Mouse (Mus musculus) hindbrain, embryonic 12.5 days (tissue): ENCODE data around the gene Man2a1. TPM values are rescaled to one million over a fixed set of nuclear protein-coding genes. Genes with fewer than 3 reads are reported as not detected.

Experiments
- ATAC-seq: fragments of 200-750 bp; cut with Nextera tagmentation; 2 replicates; pipeline ENCODE4 v1.8.0; 2017; ENCODE audit warnings: moderate TSS enrichment; ENCODE audit not compliant: low FRiP score
- H3K27ac ChIP-seq: fragments of 300-500 bp; sonication (generic); 2 replicates; pipeline ENCODE4 v1.5.1; 2016; ENCODE audit warnings: mild to moderate bottlenecking
- H3K27me3 ChIP-seq: fragments of 300-500 bp; sonication (generic); 2 replicates; pipeline ENCODE4 v1.6.1; 2016; ENCODE audit warnings: mild to moderate bottlenecking
- H3K36me3 ChIP-seq: fragments of 300-500 bp; sonication (generic); 2 replicates; pipeline ENCODE4 v1.6.1; 2016; ENCODE audit warnings: mild to moderate bottlenecking
- H3K4me1 ChIP-seq: fragments of 300-500 bp; sonication (generic); 2 replicates; pipeline ENCODE4 v1.6.1; 2016
- H3K4me2 ChIP-seq: fragments of 300-500 bp; sonication (generic); replicated peaks from 2 replicates; pipeline ENCODE4 v1.6.1; 2016; ENCODE audit warnings: mild to moderate bottlenecking
- H3K4me3 ChIP-seq: fragments of 300-500 bp; sonication (generic); 2 replicates; pipeline ENCODE4 v1.5.1; 2016; ENCODE audit warnings: mild to moderate bottlenecking
- H3K9ac ChIP-seq: fragments of 300-500 bp; sonication (generic); 2 replicates; pipeline ENCODE4 v1.6.1; 2016; ENCODE audit warnings: mild to moderate bottlenecking, moderate library complexity
- H3K9me3 ChIP-seq: fragments of 300-500 bp; sonication (generic); replicated peaks from 2 replicates; pipeline ENCODE4 v1.6.1; 2016; ENCODE audit warnings: mild to moderate bottlenecking
- WGBS: fragments of 180-500 bp; shearing (Covaris S2); methylation state at CpG from one replicate; pipeline ENCODE4 v1.1.7; 2016; 5-methylcytosine and 5-hydroxymethylcytosine counted together
- polyA plus RNA-seq: library from polyadenylated mRNA; unstranded; fragments of >200 nt; fragmentation: Nextera tagmentation; extraction: Ambion mirVana; gene quantifications from 2 replicates; pipeline ENCODE4 v1.2.1, GENCODE M21; 2016

Man2a1 gene
- 6.5 and 7.9 TPM in 2 replicates for polyA plus RNA-seq

DNA sequence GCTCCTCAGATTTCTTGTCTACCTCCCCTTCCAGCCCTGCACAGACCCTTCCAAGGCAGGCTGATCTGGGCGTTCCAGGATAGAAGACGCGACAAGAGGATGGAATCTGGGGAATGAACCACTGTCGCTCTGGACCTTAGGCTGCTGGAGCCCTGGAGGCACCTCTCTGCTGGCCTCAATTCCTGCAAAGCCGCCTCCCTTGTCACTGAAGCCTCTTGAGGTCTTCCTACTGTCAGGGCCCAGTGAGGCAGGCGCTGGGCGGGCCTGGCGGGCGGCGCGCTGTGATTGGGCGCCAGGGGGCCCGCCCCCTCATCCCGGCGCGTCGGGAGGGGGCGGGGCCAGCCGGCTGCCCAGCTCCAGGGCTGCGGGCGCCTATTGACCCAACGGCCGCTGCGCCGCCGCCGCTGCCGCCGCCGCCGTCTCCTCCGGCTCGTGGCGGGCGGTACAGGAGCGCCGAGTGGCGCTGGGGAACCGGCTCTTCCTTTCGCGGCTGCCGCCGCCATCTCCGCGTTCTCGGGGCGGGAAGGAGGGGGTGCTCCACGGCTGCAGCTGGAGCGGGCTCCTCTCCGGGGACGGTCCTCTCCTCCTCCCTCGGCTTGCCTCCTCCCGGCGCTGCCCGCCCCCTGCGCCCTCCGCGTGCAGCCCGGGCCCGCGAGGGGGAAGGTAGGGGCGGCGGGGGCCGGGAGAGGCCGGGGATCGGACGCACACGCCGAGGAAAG, at the start of gene Man2a1:
Gene Man2a1, plus strand, starts transcription at position 365 of the 719 bp plus-strand sequence.
- ATAC-seq, result peak; percentile 96
- peak within 1 kb of the TSS; percentile 92 for H3K9ac ChIP-seq
- no peaks in the 10 kb centered on the region for H3K36me3 ChIP-seq
- WGBS, result 0% methylated on average over 30 of the region's 69 CpGs
- H3K9me3 ChIP-seq, result no peaks in the 10 kb centered on the region
- H3K27ac ChIP-seq, result peak within 1 kb of the TSS; percentile 89
- no peaks in the 10 kb centered on the region for H3K27me3 ChIP-seq
- peaks cover 25% of the 10 kb centered on the region for H3K4me1 ChIP-seq
- peak within 1 kb of the TSS; percentile 90 for H3K4me3 ChIP-seq
- H3K4me2 ChIP-seq, result peak within 1 kb of the TSS; percentile 97

GRCm38 (mm10) chr17:64553358-64553757, 47.2 kb upstream of the Man2a1 start:
- WGBS, result 93% methylated on average over 10 of the region's 10 CpGs
- Histone ChIP-seq H3K27ac (no peak overlapping the region), H3K9ac (no peak overlapping the region), H3K4me3 (no peak overlapping the region), H3K36me3 (no peaks in the 10 kb centered on the region), H3K4me1 (no peaks in the 10 kb centered on the region), H3K9me3 (no peaks in the 10 kb centered on the region), H3K27me3 (no peaks in the 10 kb centered on the region), H3K4me2 (no peak overlapping the region)
- no peak for ATAC-seq

GRCm38 (mm10) chr17:64554901-64555300, 45.6 kb upstream of the Man2a1 start:
- Histone ChIP-seq H3K9me3 (no peaks in the 10 kb centered on the region), H3K9ac (no peak overlapping the region), H3K36me3 (no peaks in the 10 kb centered on the region), H3K4me3 (no peak overlapping the region), H3K27ac (no peak overlapping the region), H3K4me2 (no peak overlapping the region), H3K27me3 (no peaks in the 10 kb centered on the region), H3K4me1 (0 out of 2 replicates have a peak, but pooled peaks cover 5% of the 10 kb centered on the region)
- 73% methylated on average over 3 of the region's 3 CpGs for WGBS
- no peak for ATAC-seq

GRCm38 (mm10) chr17:64556661-64557445, 43.7 kb upstream of the Man2a1 start:
- WGBS, result 90% methylated on average over 22 of the region's 22 CpGs

DNA sequence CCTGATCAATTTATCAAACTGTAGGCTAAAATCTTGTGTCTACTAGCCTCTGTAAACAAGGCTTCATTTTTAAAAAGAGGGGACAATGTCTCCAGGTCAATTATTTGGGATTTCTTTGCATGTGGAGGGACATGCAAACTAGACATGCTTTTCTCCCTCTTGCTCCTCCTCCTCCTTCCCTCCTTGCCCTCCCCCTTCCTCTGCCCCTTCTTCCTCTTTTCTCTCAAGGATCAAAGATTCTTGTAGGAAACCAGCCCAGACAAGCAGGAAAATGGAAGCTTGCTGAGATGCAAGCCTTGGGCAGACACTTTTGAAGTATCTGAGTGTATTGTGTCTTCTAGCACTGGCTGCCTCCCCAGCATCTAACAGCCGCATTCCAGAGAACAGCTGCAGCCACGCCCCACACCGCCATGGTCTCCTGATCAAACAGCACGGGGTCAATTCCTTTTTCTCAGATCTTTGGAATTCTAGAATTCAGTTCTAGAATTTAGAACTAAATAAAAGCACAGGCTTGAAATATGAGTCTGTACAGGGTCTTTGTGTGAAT, 41.5 kb upstream of the Man2a1 start:
- Histone ChIP-seq H3K36me3 (no peaks in the 10 kb centered on the region), H3K4me3 (no peak overlapping the region), H3K27ac (no peak overlapping the region), H3K4me2 (peak overlapping the region; percentile 3; the same call in 1 of the 2 replicates), H3K27me3 (no peaks in the 10 kb centered on the region), H3K9ac (no peak overlapping the region), H3K9me3 (no peaks in the 10 kb centered on the region), H3K4me1 (0 out of 2 replicates have a peak, but pooled peaks cover 5% of the 10 kb centered on the region)
- 6% methylated on average over 4 of the region's 4 CpGs for WGBS
- ATAC-seq, result no peak; the same call in 1 of the 2 replicates

More at GRCm38 (mm10) chr17:64556661-64557445, 43.7 kb upstream of the Man2a1 start:
- Histone ChIP-seq H3K27me3 (no peaks in the 10 kb centered on the region), H3K4me2 (no peak overlapping the region), H3K4me3 (no peak overlapping the region), H3K4me1 (0 out of 2 replicates have a peak, but pooled peaks cover 5% of the 10 kb centered on the region), H3K9me3 (no peaks in the 10 kb centered on the region), H3K36me3 (no peaks in the 10 kb centered on the region), H3K9ac (no peak overlapping the region), H3K27ac (no peak overlapping the region)
- no peak for ATAC-seq

- Histone ChIP-seq H3K4me1 (no peaks in the 10 kb centered on the region), H3K27me3 (no peaks in the 10 kb centered on the region), H3K4me2 (no peak overlapping the region), H3K27ac (no peak overlapping the region), H3K36me3 (no peaks in the 10 kb centered on the region), H3K9me3 (no peaks in the 10 kb centered on the region; the same call in 1 of the 2 replicates), H3K9ac (no peak overlapping the region), H3K4me3 (no peak overlapping the region)
- no peak for ATAC-seq
- 71% methylated on average over 6 of the region's 6 CpGs for WGBS
Measured at GRCm38 (mm10) chr17:64566435-64566834, 34.1 kb upstream of the Man2a1 start.

- Histone ChIP-seq H3K27me3 (no peaks in the 10 kb centered on the region), H3K4me2 (no peak overlapping the region), H3K9me3 (no peaks in the 10 kb centered on the region; the same call in 1 of the 2 replicates), H3K36me3 (no peaks in the 10 kb centered on the region), H3K9ac (no peak overlapping the region), H3K4me1 (no peaks in the 10 kb centered on the region), H3K4me3 (no peak overlapping the region), H3K27ac (no peak overlapping the region)
- 92% methylated on average over 3 of the region's 3 CpGs for WGBS
- no peak for ATAC-seq
Measured at GRCm38 (mm10) chr17:64567546-64567945, 33.0 kb upstream of the Man2a1 start.

DNA sequence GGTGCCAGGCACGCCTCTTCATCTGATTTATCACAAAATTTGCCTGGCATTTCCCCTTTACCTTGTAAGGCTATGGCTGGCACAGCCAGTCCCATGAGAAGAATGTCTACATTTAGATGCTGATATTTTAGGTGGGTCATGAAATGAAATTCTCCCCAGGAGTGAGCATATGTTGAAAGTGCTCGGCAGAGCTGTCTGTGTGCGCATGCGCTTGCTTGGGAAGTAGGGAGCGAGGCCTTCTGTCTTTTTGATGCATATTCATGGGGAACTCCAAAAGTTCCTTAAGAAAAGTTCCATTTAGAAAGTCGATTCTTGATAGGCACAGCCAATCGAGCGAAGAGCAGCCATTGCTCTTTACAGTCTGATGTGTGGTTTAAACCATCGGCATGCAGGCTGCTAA, 26.6 kb upstream of the Man2a1 start:
- no peak for ATAC-seq
- Histone ChIP-seq H3K27me3 (no peaks in the 10 kb centered on the region), H3K4me1 (no peaks in the 10 kb centered on the region), H3K9me3 (no peaks in the 10 kb centered on the region; the same call in 1 of the 2 replicates), H3K4me2 (no peak overlapping the region), H3K9ac (no peak overlapping the region), H3K27ac (no peak overlapping the region), H3K4me3 (no peak overlapping the region), H3K36me3 (no peaks in the 10 kb centered on the region)
- 90% methylated on average over 9 of the region's 9 CpGs for WGBS

GRCm38 (mm10) chr17:64575240-64575639, 25.3 kb upstream of the Man2a1 start:
- ATAC-seq, result no peak
- Histone ChIP-seq H3K4me3 (no peak overlapping the region), H3K4me2 (no peak overlapping the region), H3K27ac (no peak overlapping the region), H3K4me1 (no peaks in the 10 kb centered on the region), H3K9me3 (no peaks in the 10 kb centered on the region), H3K9ac (no peak overlapping the region), H3K36me3 (no peaks in the 10 kb centered on the region), H3K27me3 (no peaks in the 10 kb centered on the region)
- WGBS, result 81% methylated on average over 6 of the region's 6 CpGs

GRCm38 (mm10) chr17:64577485-64577884, 23.1 kb upstream of the Man2a1 start:
- no peaks in the 10 kb centered on the region for H3K9me3 ChIP-seq
- H3K36me3 ChIP-seq, result no peaks in the 10 kb centered on the region
- no peak overlapping the region for H3K9ac ChIP-seq
- H3K4me2 ChIP-seq, result no peak overlapping the region
- H3K4me3 ChIP-seq, result no peak overlapping the region
- H3K27me3 ChIP-seq, result no peaks in the 10 kb centered on the region
- no peak overlapping the region for H3K27ac ChIP-seq
- ATAC-seq, result no peak
- no peaks in the 10 kb centered on the region for H3K4me1 ChIP-seq
- 38% methylated on average over 5 of the region's 5 CpGs for WGBS

- H3K36me3 ChIP-seq, result no peaks in the 10 kb centered on the region
- H3K9me3 ChIP-seq, result no peaks in the 10 kb centered on the region
- H3K4me2 ChIP-seq, result no peak overlapping the region
- no peak overlapping the region for H3K9ac ChIP-seq
- no peak overlapping the region for H3K4me3 ChIP-seq
- 46% methylated on average over 4 of the region's 4 CpGs for WGBS
- no peaks in the 10 kb centered on the region for H3K4me1 ChIP-seq
- H3K27me3 ChIP-seq, result no peaks in the 10 kb centered on the region
- no peak for ATAC-seq
- no peak overlapping the region for H3K27ac ChIP-seq
Measured at GRCm38 (mm10) chr17:64578346-64578745, 22.2 kb upstream of the Man2a1 start.

- H3K4me2 ChIP-seq, result no peak overlapping the region
- H3K36me3 ChIP-seq, result no peaks in the 10 kb centered on the region
- no peaks in the 10 kb centered on the region for H3K4me1 ChIP-seq
- no peak for ATAC-seq
- H3K9ac ChIP-seq, result no peak overlapping the region
- H3K27ac ChIP-seq, result no peak overlapping the region
- no peaks in the 10 kb centered on the region for H3K9me3 ChIP-seq
- H3K4me3 ChIP-seq, result no peak overlapping the region
- H3K27me3 ChIP-seq, result no peaks in the 10 kb centered on the region
- WGBS, result 76% methylated on average over 8 of the region's 8 CpGs
Measured at GRCm38 (mm10) chr17:64579696-64580095, 20.8 kb upstream of the Man2a1 start.
